Mouse (Mus musculus) layer of hippocampus, postnatal 36 days (tissue): ENCODE results near the gene Mettl7a3. TPM values are rescaled to one million over a fixed set of nuclear protein-coding genes. Genes with fewer than 3 reads are reported as not detected.
"Not testable (repeated sequence)": the region's sequence is repeated elsewhere in the genome, so short reads cannot be mapped to it uniquely, and the experiment has no call there.

Experiments used
- DNase-seq, 2 experiments: peaks; one replicate each; pipeline ENCODE4 v3.0.0; 2022
- total RNA-seq, 2 experiments: library from RNA; stranded (reverse); gene quantifications; 2 replicates each; pipeline ENCODE4 v1.2.3; 2021

Gene Mettl7a3
- under 1 TPM; 0.40 to 0.63 TPM for total RNA-seq

DNA sequence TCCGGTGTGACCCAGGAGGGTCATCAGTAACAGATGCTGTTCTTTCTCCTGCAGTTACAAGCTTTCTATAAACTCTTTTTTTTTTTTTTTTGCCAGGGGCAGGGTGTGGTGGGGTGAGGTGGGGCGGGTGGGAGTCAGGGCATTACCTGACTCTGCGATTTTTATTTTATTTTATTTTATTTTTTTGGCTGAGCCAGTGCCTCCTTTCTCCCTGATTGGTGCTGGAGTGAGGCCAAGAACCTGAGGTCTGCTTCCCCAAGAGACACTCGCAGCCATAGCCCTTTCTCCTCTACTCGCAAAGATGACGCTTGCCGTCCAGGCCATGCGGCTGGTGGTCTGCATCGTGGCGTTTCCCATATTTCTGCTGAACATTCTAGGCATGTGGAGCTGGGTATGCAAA, at the start of gene Mettl7a3:
Gene Mettl7a3 (plus strand): TSS at position 301 of the 400 bp plus-strand sequence.
- DNase-seq: no peak

DNA sequence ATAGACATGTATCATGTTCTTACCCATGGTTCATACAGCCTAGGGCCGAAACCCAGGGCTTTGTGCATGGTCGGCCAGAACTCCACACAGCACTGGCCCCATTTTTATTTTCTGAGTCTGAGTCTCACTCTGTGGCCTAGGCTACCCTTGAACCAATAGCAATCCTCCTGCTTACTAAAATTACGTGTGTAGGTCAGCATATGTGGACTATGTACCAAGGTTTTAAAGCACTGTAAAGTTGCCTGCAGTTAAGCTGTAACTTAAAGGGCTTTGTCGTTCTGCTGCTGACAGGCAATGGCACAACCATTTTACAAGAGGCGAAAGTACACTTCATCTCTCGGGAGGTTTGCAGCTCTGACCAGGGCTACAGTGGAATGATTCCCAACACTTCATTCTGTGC, 45.7 kb upstream of the Mettl7a3 start:
- DNase-seq: no peak

DNA sequence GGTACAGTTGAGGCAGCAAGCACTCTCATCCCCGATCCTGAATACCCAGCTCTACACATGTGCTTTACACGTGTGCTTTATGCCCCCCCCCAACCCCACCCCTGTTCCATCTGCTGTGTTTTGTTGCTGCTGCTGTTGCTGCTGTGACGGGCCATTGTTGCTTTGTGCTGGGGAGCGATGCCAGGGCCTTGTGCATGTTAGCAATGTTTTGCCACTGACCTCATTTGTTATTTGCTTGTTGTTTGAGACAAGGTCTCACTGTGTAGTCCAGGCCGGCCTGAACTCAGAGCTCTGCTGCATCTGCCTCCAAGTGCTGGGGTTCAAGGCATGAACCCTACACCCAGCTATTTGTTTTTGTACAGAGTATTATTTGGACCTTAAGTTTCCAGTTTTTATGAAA, 43.9 kb upstream of the Mettl7a3 start:
- peak in 1 of 2 experiments; percentile 26 for DNase-seq

DNA sequence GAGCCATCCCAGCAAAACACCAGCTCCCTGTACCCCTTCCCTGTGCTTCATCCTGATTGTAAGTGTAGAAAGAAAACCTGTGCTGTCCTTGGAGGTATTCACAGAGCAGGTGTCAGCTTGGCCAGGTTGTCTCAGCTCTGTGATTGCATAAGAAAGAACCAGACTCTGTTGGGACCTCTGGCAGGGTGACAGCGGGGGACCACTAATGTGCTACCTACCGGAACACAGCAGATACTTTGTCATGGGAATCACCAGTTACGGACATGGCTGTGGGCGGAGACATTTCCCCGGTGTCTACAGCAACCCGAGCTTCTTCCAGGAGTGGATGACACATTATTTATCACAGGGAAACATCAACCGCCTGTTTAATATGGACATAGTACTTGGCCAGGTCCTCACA, 42.4 kb upstream of the Mettl7a3 start:
- DNase-seq: no peak

DNA sequence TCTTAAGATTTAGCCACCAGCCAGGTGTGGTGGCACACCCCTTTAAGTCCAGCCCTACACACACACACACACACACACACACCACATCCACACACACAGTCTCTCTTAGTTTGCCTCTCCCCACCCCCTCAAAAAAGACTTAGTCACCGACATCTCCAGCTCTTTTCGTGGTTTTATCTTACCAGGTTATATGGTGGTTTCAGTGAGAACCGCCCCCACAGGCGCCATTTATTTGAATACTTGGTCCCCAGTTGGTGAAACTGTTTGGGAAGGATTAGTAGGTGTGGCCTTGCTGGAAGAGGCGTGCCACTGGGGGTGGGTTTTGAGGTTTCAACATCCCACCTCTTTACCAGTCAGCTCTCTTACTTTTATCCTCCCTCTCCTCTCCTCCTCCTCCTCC, 36.9 kb upstream of the Mettl7a3 start:
- DNase-seq: no peak

DNA sequence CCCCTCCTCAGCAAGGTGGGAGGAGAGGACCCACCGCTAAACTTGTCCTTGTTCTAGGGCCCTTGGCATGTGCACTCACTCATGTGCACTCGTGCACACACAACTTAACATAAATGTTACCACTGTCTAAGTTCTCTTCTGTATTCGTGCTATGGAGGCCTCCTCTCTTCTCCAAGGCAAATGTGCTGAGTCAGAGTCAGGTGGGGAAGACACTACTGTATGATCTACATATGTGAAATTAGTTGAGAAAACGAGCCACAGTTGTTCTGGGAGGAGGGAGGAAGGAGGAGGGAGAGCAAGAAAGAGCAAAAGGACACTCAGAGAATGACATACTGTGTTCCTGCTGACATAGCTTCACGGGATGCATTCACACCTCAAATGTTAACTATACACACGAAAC, 34.2 kb upstream of the Mettl7a3 start:
- DNase-seq: no peak

DNA sequence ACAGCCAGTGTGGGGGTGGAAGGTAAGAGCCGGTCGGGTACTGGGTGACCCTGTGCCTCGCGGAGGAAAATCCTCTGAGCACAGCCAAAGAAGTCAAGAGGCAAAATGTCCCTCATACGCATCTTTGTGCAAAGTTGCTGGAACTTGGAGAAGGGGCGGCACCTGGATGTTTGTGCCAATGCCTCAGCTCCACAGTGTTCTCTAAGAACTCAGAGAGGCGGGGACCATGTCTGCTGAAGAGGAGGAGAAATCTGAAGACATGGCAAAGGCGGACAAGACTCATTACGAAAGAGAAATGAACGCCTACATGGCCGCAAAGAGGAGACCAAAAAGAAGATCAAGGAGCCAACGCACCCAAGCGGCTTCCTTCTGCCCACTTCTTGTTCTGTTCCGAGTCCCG, 33.2 kb upstream of the Mettl7a3 start:
- no peak for DNase-seq

DNA sequence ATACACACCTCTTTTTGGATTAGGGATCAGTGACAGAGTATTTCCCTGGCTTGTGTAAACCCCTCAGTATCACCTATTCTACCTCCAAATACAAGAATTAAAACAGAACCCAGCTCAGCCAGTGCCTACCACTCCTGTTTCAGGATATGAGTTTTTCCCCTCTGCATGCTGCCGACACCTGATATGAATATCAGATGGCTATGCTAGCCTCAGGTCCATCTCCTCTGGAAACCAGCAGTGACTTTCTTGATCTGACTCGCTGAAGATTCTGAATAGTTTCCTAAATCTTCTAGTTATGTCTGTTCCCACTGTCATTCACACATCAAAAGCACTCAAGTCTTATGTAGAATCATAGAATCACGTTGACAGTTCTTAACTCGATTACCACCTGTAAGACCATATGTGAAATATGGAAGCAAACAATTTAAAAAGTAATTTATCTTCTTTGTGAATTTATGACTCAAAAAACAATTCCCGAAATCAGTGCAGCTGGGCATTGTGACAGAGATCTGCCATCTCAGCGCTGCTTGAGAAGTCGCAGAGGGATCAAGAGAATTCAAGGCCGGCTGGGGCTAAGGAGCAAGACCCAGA, 31.2 kb upstream of the Mettl7a3 start:
- DNase-seq: no peak

DNA sequence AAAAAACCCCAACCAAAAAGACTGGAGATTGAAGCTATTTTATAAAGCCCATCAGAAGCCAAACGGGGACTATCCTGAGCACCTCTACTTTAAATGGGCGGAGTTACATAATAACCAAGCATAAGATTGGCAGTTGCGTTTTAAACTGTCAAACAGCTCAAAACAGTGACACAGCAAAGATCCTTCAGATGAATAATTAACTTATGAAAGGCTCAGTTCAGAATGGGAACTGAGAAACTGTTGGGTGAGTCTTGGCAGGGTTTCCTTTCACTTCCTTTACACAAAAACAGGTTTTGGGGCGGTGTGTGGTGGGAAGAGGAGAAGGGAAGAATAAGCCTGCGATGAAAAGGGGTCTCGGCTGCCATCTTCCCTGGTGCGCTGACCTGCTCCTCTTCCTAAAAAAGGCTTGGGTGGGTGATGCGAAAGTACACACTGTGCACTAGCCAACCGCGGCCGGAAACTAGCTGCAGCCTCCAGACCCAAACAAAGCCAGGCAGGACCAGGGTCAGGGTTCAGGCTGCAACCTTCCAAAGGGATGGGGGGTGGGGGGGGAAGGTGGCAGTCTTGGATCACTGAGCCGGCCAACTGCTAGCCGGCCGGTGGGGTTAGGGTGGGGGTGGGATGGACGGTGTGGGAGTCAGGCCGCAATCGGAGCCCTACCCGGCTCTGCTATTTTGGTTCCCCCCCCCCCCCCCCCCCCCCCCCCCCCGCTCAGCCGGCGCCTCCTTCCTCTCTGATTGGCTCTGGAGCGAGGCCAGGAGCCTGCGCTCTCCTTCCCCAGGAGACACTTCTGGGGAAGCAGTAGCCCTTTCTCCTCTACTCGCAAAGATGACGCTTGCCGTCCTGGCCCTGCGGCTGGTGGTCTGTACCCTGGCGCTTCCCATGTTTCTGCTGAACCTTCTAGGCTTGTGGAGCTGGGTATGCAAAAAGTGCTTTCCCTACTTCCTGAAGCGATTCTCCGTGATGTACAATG, 30.4 kb upstream of the Mettl7a3 start, which contains the start of gene Mettl7a1:
Gene Mettl7a1 (plus strand): TSS at position 122 of the 973 bp plus-strand sequence.
- peak; percentile 78 to 82 for DNase-seq

DNA sequence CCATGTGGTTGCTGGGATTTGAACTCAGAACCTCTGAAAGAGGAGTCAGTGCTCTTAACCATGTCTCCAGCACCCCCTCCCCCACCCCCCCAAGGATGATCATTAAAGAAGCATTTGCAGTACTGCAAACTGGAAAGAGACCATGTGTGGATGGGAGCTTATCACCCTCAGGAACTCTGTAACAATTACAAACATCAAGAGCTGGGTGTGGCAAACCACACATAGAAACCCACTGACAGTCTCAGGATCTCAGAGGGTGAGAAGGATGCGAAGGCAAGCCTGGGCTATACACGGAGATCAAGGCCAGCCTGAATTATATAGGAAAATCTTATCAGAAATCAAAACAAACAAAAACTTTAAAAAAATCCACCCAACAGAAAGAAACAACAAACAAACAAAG, 28.5 kb upstream of the Mettl7a3 start:
- DNase-seq: no peak

DNA sequence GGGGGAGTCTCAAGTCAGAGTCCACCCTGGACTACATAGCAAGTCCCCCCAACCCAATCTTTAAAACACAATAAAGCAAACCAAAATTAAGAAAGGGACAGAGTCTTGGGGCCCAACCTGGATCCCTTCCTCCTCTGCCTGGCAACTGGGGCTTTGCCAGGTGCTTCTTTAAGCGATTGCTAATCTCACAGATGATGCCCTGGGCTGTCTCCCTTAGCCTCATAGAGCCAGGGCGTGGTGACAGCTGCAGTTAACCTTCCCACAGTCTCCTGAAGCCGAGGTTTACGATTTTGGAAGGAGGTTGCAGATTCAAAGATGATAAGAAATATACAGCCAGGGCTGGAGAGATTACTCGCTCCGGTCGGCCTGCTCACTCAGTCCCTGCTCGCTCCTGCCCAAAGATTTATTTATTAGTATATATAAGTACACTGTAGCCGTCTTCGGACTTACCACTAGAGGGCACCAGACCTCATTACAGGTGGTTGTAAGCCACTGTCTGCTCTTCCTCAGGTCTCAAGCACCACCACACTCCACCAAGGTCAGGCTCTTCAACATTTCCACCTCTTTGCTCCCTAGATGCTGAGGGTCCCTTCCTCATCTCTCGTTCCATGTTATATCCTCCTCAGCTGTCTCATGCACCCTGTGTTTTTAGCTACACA, 27.2 kb upstream of the Mettl7a3 start:
- DNase-seq: not testable (repeated sequence)

DNA sequence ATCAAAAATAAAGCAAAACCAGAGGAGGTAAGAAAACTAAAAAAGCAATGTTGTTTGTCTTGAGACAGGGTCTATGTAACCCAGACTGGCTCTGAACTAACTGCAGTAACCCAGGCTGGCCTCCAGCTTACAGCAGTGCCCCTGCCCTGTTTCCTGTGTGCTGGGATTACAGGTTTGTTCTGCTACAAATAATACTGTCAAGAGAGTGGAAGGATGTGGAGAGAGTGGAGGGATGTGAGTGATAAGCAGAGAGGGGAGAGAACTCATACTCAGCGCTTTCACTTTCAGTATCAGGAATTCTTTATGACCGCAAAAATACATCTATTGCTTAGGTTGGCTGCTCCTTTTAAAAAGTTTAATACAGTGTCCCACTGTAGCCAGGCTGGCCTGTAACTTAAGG, 22.4 kb upstream of the Mettl7a3 start:
- DNase-seq: no peak

DNA sequence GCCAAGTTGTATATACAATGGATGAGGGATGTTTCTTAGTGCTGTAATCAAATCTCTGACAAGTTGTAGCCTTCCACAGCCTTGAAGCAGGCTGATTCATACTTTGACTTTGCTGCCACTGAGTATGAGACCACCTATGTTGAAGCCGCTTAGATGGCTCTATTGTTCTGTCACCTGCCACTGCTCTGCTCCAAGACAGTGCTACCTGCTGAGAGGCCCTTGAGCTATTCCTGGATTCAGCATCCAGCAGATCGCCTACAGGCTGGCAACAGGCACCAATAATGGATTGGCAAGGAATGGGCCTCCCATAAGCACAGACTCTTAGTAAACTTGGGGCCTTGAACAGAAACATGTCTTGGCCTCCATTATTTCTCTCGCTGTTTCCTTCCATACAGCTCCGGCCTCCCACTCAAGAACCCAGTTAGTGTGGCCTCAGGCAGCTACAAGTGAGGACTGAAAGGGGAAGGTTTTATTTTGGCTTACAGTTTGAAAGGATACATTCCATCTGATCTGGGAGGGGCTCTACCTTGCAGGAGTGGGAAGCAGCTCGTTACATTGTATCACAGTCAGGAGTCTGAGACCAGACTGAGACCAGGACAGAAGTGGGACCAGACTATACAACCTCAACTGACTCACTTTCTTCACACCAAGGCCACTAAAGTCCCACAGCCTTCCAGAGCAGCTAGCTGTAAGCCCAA, 20.1 kb upstream of the Mettl7a3 start:
- no peak for DNase-seq

DNA sequence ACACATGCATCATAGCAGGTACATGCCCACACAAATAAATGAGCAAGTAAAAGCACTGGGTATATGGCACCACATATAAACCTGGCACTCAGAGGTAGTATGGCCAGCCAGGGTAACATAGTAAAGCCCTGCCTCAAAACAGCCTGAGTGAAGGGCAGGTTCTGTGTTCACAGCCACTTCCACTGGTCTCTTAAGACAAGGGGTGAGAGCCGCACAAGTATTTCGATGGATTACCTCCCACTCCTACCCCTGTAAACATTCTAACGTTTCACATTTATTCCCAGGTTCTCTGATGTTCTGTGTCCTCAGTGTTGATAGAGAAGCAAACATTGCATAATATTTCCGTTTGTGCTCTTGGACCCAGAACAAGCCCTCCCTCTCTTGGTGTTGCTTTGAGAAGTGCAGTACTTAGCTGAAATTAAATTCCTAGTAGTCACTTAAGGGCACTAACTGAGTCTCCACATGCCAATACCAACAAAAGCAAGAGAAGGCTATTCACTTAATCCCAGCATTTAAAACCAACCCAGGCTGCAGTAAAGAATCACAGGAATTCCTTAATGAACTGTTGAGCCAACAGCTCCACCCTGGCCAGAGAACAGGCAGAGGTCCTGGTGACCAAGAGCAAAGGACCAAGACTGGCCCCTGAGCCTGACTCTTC, 16.6 kb upstream of the Mettl7a3 start:
- DNase-seq: not testable (repeated sequence)

DNA sequence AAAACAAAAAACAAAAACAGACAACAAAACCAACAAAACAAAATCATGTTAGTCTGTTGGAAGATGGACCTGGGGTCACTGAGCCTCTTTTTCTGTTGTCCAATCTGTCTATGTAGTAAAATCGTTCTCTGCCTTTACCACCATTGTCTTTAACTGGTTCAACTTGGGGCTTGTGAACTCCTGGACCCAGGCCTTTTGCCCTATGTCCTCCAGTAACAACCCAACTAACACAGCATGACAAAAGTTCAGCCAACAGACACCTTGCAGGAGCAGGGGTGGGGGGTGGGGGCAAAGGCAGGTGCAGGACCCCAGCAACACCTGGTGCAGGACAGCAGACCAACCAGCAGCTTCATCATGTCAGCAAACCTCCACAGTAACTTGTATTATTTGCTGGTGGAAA, 14.8 kb upstream of the Mettl7a3 start:
- DNase-seq: no peak

DNA sequence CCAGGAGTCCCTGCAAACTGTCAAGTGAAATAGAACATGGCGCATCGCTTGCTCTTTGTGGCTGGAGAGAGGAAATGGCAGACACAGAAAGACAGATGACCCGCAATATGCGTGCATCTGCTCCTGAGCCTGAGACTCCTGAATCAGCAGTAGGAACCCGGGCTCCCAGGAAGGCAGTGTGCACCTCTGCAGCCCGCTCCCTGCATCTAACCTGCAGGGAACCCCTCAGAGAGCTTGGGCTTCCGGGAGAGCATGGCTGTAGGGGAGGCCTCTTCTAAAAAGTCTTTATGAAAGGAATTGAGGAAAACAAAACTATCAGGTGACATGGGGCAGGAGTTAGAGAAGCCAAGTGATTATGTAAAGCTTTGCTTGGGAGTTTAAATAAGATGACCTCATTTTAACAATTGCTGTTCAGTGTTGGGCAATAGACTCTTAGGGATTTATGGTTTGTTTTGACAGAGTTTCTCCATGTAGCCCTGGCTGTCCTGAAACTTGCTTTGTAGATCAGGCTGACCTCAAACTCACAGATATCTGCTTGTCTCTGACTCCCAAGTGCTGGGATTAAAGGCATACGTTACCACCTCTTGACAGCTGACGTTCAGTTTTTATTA, 14.3 kb upstream of the Mettl7a3 start:
- DNase-seq: no peak

DNA sequence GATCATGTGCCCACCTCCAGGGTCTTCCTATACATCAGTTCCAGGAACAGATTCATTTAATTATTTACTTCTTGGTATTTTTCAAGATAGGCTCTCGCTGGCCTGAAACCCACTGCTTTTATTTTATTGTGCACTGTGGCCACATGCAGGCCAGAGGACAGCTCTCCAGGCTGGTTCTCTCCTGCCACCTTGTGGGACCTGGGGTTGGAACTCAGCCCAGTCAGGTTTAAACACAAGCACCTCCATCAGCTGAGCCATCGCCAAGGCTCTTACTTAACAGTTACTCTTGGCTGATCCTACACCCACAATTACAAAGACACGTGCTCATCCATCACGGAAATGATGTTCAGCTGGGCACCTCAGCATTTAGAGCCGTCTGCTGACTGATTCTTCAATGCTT, 13.6 kb upstream of the Mettl7a3 start:
- no peak for DNase-seq

DNA sequence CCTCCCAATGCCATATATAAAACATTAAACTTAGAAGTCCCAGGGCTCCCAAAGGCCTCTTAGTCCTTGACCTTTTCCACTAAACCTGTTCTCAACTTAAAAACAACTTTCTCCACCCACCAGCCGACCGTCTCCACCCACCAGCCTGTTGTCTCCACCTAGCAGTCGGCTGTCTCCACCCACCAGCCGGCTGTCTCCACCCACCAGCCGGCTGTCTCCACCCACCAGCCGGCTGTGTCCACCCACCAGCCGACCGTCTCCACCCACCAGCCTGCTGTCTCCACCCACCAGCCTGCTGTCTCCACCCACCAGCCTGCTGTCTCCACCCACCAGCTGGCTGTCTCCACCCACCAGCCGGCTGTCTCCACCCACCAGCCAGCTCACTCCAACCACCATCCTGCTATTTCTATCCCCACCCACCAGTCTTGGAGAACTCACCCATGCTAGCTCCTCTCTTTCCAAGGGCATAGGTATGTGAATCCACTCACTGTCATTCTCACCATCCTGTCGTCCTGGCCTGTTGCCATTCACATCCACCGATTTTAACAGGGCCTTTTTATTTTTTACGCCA, 10.6 kb upstream of the Mettl7a3 start:
- DNase-seq: no peak

DNA sequence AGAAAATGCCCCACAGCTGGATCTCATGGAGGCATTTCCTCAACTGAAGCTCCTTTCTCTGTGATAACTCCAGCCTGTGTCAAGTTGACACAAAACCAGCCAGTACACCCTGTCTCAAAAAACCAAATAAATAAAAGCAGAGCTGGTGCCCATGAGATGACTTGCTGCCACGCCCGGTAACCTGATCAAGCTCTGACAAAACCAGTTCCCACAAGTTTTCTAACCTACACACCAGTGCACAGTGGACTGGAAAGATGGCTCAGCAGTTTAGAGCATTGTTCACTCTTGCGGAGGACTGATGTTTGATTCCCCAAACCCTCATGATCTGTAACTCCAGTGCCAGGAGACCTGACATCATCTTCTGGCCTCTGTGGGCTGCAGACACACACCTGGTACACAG, 9.5 kb upstream of the Mettl7a3 start:
- no peak for DNase-seq

DNA sequence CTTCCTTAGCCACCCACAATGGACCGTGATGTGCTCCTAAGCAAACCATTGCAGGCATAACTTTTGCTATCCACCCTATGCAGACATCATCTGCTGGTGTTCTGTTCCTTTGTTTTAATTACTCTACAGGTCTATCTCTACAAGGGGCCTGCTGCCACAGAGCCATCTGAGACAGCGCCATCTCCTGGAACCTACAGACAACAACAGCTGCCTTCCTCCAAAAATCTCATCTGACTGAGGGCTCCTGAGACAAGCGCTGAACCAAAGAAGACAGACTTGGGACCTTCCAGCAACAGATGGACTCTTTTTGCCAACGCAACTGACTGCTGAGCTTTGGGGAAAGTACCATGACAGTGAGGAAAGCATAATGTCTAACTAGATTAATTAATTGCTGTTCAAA, 6.6 kb upstream of the Mettl7a3 start:
- DNase-seq: not testable (repeated sequence)

DNA sequence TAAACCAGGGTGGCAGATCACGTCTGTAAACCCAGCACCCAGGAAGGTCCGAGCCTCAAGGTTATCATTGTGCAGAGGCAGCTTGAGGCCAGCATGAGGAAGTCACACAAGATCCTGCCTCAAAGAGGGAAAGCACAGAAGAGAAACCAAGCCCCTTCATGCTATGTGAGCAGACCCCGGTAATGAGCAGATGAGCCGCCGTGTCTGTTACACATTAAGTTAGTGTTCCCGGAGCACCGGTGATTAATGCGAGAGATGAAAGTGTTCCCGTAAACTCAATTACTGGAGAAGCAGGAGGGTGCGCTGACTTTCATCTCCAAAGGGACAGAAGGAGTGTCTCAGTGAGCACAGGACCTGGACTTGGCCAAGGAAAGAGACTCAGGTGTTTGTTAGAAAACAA, 5.4 kb upstream of the Mettl7a3 start:
- not testable (repeated sequence) for DNase-seq
